Mouse (Mus musculus): ENCODE measurements around the gene Mnx1. TPM values are rescaled to one million over a fixed set of nuclear protein-coding genes. Genes with fewer than 3 reads are reported as not detected.

The Mnx1 gene
- total and polyA plus RNA-seq, 3 experiments: 0.11 to 0.21 TPM; not detected in 1

DNA sequence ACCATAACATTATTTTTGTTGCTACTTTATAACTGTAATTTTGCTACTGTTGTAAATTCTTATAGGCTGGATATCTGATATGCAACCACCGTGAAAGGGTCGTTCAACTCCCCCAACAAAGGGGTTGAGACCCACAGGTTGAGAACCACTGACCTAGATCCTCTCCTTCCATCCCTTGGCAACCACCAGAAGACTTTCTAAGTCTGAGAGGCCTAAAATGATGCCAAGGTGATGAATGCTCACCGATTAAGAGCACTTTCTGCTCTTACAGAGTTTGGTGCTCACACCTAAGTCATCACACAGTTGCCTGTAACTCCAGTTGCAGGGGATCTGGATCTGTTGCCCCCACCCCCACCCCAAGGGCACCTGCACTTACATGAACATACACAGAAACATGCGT, 8.8 kb downstream of the Mnx1 start:
- DNase-seq (ENCODE audit: extremely low read depth): no peak
- in situ Hi-C loops (cut with MboI; ENCODE audit: low pct_ligation_motif_present, low pct_unique_long_range_greater_than_20kb, low sequenced_read_pairs): no loop called here
- Histone ChIP-seq H3K36me3 (replicated peaks in 1 of 2; ENCODE audit: control insufficient read depth in 1 of 2, insufficient read depth in 1 of 2, low read length in 1 of 2) (no peaks in the 10 kb centered on the region), H3K4me3 (replicated peaks in 1 of 3; ENCODE audit: low read depth in 2 of 3, low read length in 2 of 3, poor library complexity in 1 of 3) (no peak overlapping the region), H3K4me1 (ENCODE audit: control insufficient read depth in 1 of 2, insufficient read depth in 2 of 2) (0 out of 4 replicates have a peak, but pooled peaks cover 0 to 3% of the 10 kb centered on the region in 2 experiments), H3K9ac (ENCODE audit: insufficient read depth, low read depth) (no peak overlapping the region), H3K4me2 (ENCODE audit: insufficient read depth, low read depth, poor library complexity, severe bottlenecking) (no peak overlapping the region), H3K9me3 (replicated peaks; ENCODE audit: low read length) (no peaks in the 10 kb centered on the region), H3K27ac (ENCODE audit: insufficient read depth, low read depth) (no peak overlapping the region), H3K79me2 (replicated peaks; ENCODE audit: control insufficient read depth, extremely low read depth, insufficient read depth, poor library complexity, severe bottlenecking) (no peaks in the 10 kb centered on the region), H3K27me3 (replicated peaks) (no peaks in the 10 kb centered on the region)
- TF ChIP-seq KAT2A (IDR thresholded peaks at IDR 0.05; ENCODE audit: insufficient replicate concordance, low read length): no peak
- no peak for TF ChIP-seq ZKSCAN1 (IDR thresholded peaks at IDR 0.05; ENCODE audit: borderline replicate concordance, low read depth, low read length)
- TF ChIP-seq RCOR1 (conservative IDR thresholded peaks at IDR 0.05; ENCODE audit: low read depth, low read length): no peak
- TF ChIP-seq GABPA (IDR thresholded peaks at IDR 0.05; ENCODE audit: insufficient replicate concordance, low read depth, low read length): no peak
- no peak for TF ChIP-seq USF1 (IDR thresholded peaks at IDR 0.05; ENCODE audit: low read depth, low read length)
- TF ChIP-seq MYC (IDR thresholded peaks at IDR 0.05; ENCODE audit: low read depth, low read length): no peak
- TF ChIP-seq MAZ (IDR thresholded peaks at IDR 0.05; ENCODE audit: low read depth, low read length): no peak
- dilution Hi-C loops (cut with MboI; ENCODE audit: extremely low pct_ligation_motif_present, extremely low pct_unique_long_range_greater_than_20kb, low sequenced_read_pairs): no loop called here

DNA sequence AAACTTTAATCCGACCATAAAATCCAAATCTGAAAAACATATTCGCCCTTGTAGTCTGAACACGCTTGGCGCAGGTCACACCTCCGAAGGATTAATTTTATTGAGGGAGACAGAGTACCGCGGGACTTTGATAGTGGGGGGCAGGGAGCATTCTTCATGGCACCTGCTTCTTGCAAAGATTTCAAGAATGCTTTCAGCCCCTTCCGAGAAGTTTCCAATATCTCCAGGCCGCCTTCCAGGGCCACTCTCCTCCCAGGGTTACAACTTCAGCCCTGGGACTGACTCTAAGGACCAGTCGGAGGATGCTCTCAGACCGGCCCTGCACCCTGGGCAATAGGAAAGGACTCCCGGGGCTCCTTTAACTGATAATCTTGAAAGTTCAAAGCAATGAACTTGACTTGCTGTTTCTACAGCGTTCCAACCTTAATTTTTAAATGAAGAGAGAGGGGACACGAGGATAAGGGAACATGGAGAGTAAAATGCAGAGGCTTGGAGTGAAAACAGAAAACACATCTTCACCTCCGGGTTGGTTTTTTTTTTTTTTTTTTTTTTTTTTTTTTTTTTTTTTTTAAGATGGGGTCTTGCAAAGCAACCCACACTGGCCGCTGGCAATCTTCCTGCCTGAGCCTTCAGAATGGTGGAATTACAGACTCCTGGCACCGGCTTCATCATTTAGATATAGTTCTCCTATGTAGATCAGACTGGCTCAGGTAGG, 9.8 kb downstream of the Mnx1 start:
- no peak for DNase-seq (ENCODE audit: extremely low read depth)
- dilution Hi-C loops (cut with MboI; ENCODE audit: extremely low pct_ligation_motif_present, extremely low pct_unique_long_range_greater_than_20kb, low sequenced_read_pairs): no loop called here
- no peaks in the 10 kb centered on the region for H3K36me3 ChIP-seq (replicated peaks in 1 of 2; ENCODE audit: control insufficient read depth in 1 of 2, insufficient read depth in 1 of 2, low read length in 1 of 2)
- H3K27me3 ChIP-seq (replicated peaks): no peaks in the 10 kb centered on the region
- H3K79me2 ChIP-seq (replicated peaks; ENCODE audit: control insufficient read depth, extremely low read depth, insufficient read depth, poor library complexity, severe bottlenecking): no peaks in the 10 kb centered on the region
- no peak overlapping the region for H3K9ac ChIP-seq (ENCODE audit: insufficient read depth, low read depth)
- H3K27ac ChIP-seq (ENCODE audit: insufficient read depth, low read depth): no peak overlapping the region
- in situ Hi-C loops (cut with MboI; ENCODE audit: low pct_ligation_motif_present, low pct_unique_long_range_greater_than_20kb, low sequenced_read_pairs): no loop called here
- peak overlapping the region; percentile 38 for H3K4me2 ChIP-seq (ENCODE audit: insufficient read depth, low read depth, poor library complexity, severe bottlenecking)
- H3K4me1 ChIP-seq (ENCODE audit: control insufficient read depth in 1 of 2, insufficient read depth in 2 of 2): 0 out of 4 replicates have a peak, but pooled peaks cover 0 to 3% of the 10 kb centered on the region in 2 experiments
- H3K4me3 ChIP-seq (replicated peaks in 1 of 3; ENCODE audit: low read depth in 2 of 3, low read length in 2 of 3, poor library complexity in 1 of 3): peak overlapping the region in 1 of 3 experiments; percentile 61
- H3K9me3 ChIP-seq (replicated peaks; ENCODE audit: low read length): no peaks in the 10 kb centered on the region
- TF ChIP-seq MAX (IDR thresholded peaks at IDR 0.05; ENCODE audit: low read length) (no peak), ZNF384 (IDR thresholded peaks at IDR 0.05; ENCODE audit: low read depth, low read length) (peak; percentile 78)

DNA sequence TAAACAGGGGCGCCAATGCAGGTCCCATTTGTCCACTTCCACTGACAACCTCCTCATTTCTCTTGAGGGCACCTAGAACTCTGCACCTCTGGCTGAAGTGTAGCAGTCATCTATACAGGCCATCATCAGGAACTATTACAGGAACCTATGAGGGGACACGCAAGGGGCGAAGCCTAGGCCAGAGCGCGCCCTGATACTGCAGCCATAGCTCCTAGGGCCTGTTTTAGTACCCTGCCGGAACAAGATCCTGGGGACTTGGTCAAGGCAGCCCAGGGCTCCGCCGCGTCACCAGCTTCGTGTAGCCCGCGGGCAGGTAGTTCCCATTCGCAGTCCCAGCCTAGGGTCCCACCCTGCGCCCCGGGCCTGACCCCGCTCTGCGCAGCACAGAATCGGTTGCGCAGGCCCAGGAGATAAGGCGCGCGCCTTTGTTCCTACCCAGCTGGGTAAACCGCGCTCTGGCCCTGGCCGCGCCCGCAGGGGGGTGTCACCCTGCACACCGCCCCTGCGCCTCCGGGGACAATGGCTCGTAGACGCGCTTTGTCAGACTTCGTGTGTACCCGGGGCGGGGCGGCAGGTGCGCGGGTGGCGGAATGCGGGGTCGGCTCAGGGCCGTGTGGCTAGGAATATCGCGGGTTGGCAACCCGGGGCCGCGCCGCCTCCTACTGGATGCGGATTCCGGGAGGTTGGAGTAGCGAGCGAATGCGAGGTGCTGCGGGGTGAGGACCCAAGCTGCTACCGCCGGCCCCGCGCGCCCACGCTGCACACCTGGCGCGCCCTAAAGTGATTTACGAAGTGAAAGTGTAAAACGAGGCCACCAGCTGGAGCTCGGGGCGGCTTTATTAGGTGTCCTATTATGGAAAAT, 10.6 kb downstream of the Mnx1 start:
- H3K4me1 ChIP-seq (ENCODE audit: control insufficient read depth in 1 of 2, insufficient read depth in 2 of 2): 0 out of 4 replicates have a peak, but pooled peaks cover 0 to 2% of the 10 kb centered on the region in 2 experiments
- no peaks in the 10 kb centered on the region for H3K27me3 ChIP-seq (replicated peaks)
- H3K36me3 ChIP-seq (replicated peaks in 1 of 2; ENCODE audit: control insufficient read depth in 1 of 2, insufficient read depth in 1 of 2, low read length in 1 of 2): peaks cover 0 to 3% of the 10 kb centered on the region in 2 experiments
- H3K4me2 ChIP-seq (ENCODE audit: insufficient read depth, low read depth, poor library complexity, severe bottlenecking): peak overlapping the region; percentile 38
- H3K79me2 ChIP-seq (replicated peaks; ENCODE audit: control insufficient read depth, extremely low read depth, insufficient read depth, poor library complexity, severe bottlenecking): no peaks in the 10 kb centered on the region
- no peak overlapping the region for H3K9ac ChIP-seq (ENCODE audit: insufficient read depth, low read depth)
- peak overlapping the region in 1 of 3 experiments; percentile 61 for H3K4me3 ChIP-seq (replicated peaks in 1 of 3; ENCODE audit: low read depth in 2 of 3, low read length in 2 of 3, poor library complexity in 1 of 3)
- DNase-seq (ENCODE audit: extremely low read depth): no peak
- dilution Hi-C loops (cut with MboI; ENCODE audit: extremely low pct_ligation_motif_present, extremely low pct_unique_long_range_greater_than_20kb, low sequenced_read_pairs): no loop called here
- no peak overlapping the region for H3K27ac ChIP-seq (ENCODE audit: insufficient read depth, low read depth)
- no peak for TF ChIP-seq MAZ (IDR thresholded peaks at IDR 0.05; ENCODE audit: low read depth, low read length)
- TF ChIP-seq JUND (conservative IDR thresholded peaks at IDR 0.05; ENCODE audit: low read depth, low read length): no peak
- TF ChIP-seq RCOR1 (conservative IDR thresholded peaks at IDR 0.05; ENCODE audit: low read depth, low read length): no peak
- no peak for TF ChIP-seq ZKSCAN1 (IDR thresholded peaks at IDR 0.05; ENCODE audit: borderline replicate concordance, low read depth, low read length)
- TF ChIP-seq NRF1 (IDR thresholded peaks at IDR 0.05; ENCODE audit: low read depth, low read length): no peak
- TF ChIP-seq TCF12 (IDR thresholded peaks at IDR 0.05; ENCODE audit: low read depth, low read length): no peak
- TF ChIP-seq SMC3 (IDR thresholded peaks at IDR 0.05; ENCODE audit: low read depth, low read length): no peak
- no peak for TF ChIP-seq ZMIZ1 (IDR thresholded peaks at IDR 0.05; ENCODE audit: low read depth, low read length)
- no peak for TF ChIP-seq ZNF384 (IDR thresholded peaks at IDR 0.05; ENCODE audit: low read depth, low read length)
- TF ChIP-seq SIN3A (IDR thresholded peaks at IDR 0.05; ENCODE audit: low read length): no peak
- TF ChIP-seq MEF2A (IDR thresholded peaks at IDR 0.05; ENCODE audit: borderline replicate concordance, low read depth, low read length): no peak
- no peak for TF ChIP-seq CTCF (conservative IDR thresholded peaks at IDR 0.05 in 1 of 2, IDR thresholded peaks at IDR 0.05 in 1 of 2; ENCODE audit: low read depth in 2 of 2, low read length in 2 of 2)
- no peak for TF ChIP-seq TBP (conservative IDR thresholded peaks at IDR 0.05; ENCODE audit: low read depth, low read length)
- no peak for TF ChIP-seq POLR2AphosphoS2 (IDR thresholded peaks at IDR 0.05; ENCODE audit: low read depth, low read length)
- no peak for TF ChIP-seq USF1 (IDR thresholded peaks at IDR 0.05; ENCODE audit: low read depth, low read length)
- no peak for TF ChIP-seq JUN (IDR thresholded peaks at IDR 0.05; ENCODE audit: insufficient read depth, low read depth, low read length)
- TF ChIP-seq RAD21 (IDR thresholded peaks at IDR 0.05; ENCODE audit: low read depth, low read length): no peak
- in situ Hi-C loops (cut with MboI; ENCODE audit: low pct_ligation_motif_present, low pct_unique_long_range_greater_than_20kb, low sequenced_read_pairs): no loop called here
- no peaks in the 10 kb centered on the region for H3K9me3 ChIP-seq (replicated peaks; ENCODE audit: low read length)

Data from CH12.LX (cell line).